Mouse (Mus musculus) brain, embryonic 14.5 days (tissue): ENCODE results near the gene Tmx2.

Experiments
- CTCF ChIP-seq: fragments of 200-500 bp; IDR thresholded peaks from 2 replicates; pipeline ENCODE4 v1.5.1; 2012; ENCODE audit warnings: inconsistent platforms, mild to moderate bottlenecking, moderate library complexity, borderline replicate concordance; ENCODE audit not compliant: insufficient read depth, insufficient read length; ENCODE audit errors: extremely low read depth
- POLR2A ChIP-seq: fragments of 200-500 bp; IDR thresholded peaks from 2 replicates; pipeline ENCODE4 v1.6.1; 2012; ENCODE audit warnings: mild to moderate bottlenecking, inconsistent platforms, borderline replicate concordance; ENCODE audit not compliant: poor library complexity, insufficient read depth, insufficient read length, severe bottlenecking; ENCODE audit errors: extremely low read depth

- TF ChIP-seq CTCF (no peak), POLR2A (no peak)
These were observed 52.5 kb downstream of the Tmx2 start for GRCm38 (mm10) chr2:84626366-84626975.
